Mouse (Mus musculus): ENCODE results near the gene Agtr1a. TPM values are rescaled to one million over a fixed set of nuclear protein-coding genes. Genes with fewer than 3 reads are reported as not detected.

Gene Agtr1a
- polyA plus RNA-seq, 2 experiments, result 8.7 to 10.3 TPM

- DNase-seq (ENCODE audit: low read depth in 3 of 3, low spot score in 3 of 3) (no peak), ATAC-seq (ENCODE audit: insufficient read depth) (no peak)
- peaks cover 0 to 2% of the 10 kb centered on the region in 2 experiments; a peak in 1 of 4 replicates for H3K4me1 ChIP-seq (replicated peaks; ENCODE audit: control insufficient read depth in 2 of 2, insufficient read depth in 2 of 2, low read length in 1 of 2)
- WGBS (ENCODE audit: insufficient replicate concordance), result 59% methylated on average over 13 of the region's 13 CpGs
- H3K4me3 ChIP-seq (ENCODE audit: insufficient read depth in 1 of 2, low read depth in 2 of 2, low read length in 2 of 2), result no peak overlapping the region
- H3K36me3 ChIP-seq (replicated peaks; ENCODE audit: control insufficient read depth, insufficient read depth, low read depth), result no peaks in the 10 kb centered on the region
- H3K9ac ChIP-seq (replicated peaks), result no peak overlapping the region
- no peaks in the 10 kb centered on the region for H3K27me3 ChIP-seq (ENCODE audit: control insufficient read depth, insufficient read depth, low read length)
- TF ChIP-seq EP300 (IDR thresholded peaks at IDR 0.05; ENCODE audit: low read depth), result no peak
- no peak for TF ChIP-seq CTCF (IDR thresholded peaks at IDR 0.05; ENCODE audit: low read depth)
- H3K27ac ChIP-seq, result no peak overlapping the region
- H3K9me3 ChIP-seq (ENCODE audit: control insufficient read depth, low read length), result no peaks in the 10 kb centered on the region
- no peak overlapping the region for H3K4me2 ChIP-seq (ENCODE audit: low read depth)
Observed at GRCm38 (mm10) chr13:30351966-30352365, 15.7 kb downstream of the Agtr1a start.

DNA sequence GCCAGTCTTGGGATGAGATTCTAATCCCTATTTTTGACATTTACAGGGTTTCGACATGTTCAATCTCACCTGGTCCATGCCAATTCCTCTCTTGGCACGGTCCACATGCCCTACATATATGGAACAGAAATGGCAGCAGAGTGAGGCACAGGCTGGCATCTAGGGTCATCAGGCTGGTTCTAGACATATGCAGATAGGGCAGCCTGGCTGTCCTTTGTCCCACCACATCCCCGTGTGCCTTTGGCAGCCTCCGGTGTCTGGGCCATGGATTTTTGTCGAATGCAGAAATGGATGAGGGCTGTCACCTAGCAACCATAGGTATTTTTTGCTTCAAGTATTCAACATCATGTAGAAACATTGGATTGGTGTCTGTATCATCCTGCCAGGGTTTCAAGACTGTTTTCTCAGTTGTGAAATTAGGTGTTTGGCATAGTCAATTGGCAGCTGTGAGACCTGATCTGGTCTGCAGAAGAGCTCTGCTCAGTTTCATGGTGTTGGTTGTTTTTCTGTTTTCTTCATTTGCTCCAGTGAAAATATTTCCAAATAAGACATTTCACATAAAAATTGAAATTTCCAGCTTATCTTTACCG lies 18.8 kb downstream of the Agtr1a start:
- TF ChIP-seq EP300 (IDR thresholded peaks at IDR 0.05; ENCODE audit: low read depth) (no peak), CTCF (IDR thresholded peaks at IDR 0.05; ENCODE audit: low read depth) (no peak)
- DNase-seq (ENCODE audit: low read depth in 3 of 3, low spot score in 3 of 3) (no peak), ATAC-seq (ENCODE audit: insufficient read depth) (no peak)
- H3K4me1 ChIP-seq (replicated peaks; ENCODE audit: control insufficient read depth in 2 of 2, insufficient read depth in 2 of 2, low read length in 1 of 2), result peaks cover 0 to 2% of the 10 kb centered on the region in 2 experiments; a peak in 1 of 4 replicates
- H3K9me3 ChIP-seq (ENCODE audit: control insufficient read depth, low read length), result no peaks in the 10 kb centered on the region
- H3K4me3 ChIP-seq (ENCODE audit: insufficient read depth in 1 of 2, low read depth in 2 of 2, low read length in 2 of 2), result no peak overlapping the region
- no peaks in the 10 kb centered on the region for H3K27me3 ChIP-seq (ENCODE audit: control insufficient read depth, insufficient read depth, low read length)
- WGBS (ENCODE audit: insufficient replicate concordance), result 66% methylated on average over 6 of the region's 6 CpGs
- no peaks in the 10 kb centered on the region for H3K36me3 ChIP-seq (replicated peaks; ENCODE audit: control insufficient read depth, insufficient read depth, low read depth)
- no peak overlapping the region for H3K27ac ChIP-seq
- no peak overlapping the region for H3K4me2 ChIP-seq (ENCODE audit: low read depth)
- no peak overlapping the region for H3K9ac ChIP-seq (replicated peaks)

- no peak for ATAC-seq (ENCODE audit: insufficient read depth)
- Histone ChIP-seq H3K4me3 (ENCODE audit: insufficient read depth in 1 of 2, low read depth in 2 of 2, low read length in 2 of 2) (no peak overlapping the region), H3K27ac (no peak overlapping the region), H3K36me3 (replicated peaks; ENCODE audit: control insufficient read depth, insufficient read depth, low read depth) (no peaks in the 10 kb centered on the region), H3K9ac (replicated peaks) (no peak overlapping the region), H3K4me2 (ENCODE audit: low read depth) (no peak overlapping the region), H3K4me1 (replicated peaks; ENCODE audit: control insufficient read depth in 2 of 2, insufficient read depth in 2 of 2, low read length in 1 of 2) (peaks cover 0 to 7% of the 10 kb centered on the region in 2 experiments; a peak in 1 of 4 replicates), H3K27me3 (ENCODE audit: control insufficient read depth, insufficient read depth, low read length) (no peaks in the 10 kb centered on the region), H3K9me3 (ENCODE audit: control insufficient read depth, low read length) (no peaks in the 10 kb centered on the region)
- TF ChIP-seq EP300 (IDR thresholded peaks at IDR 0.05; ENCODE audit: low read depth) (no peak), CTCF (IDR thresholded peaks at IDR 0.05; ENCODE audit: low read depth) (no peak)
- DNase-seq (ENCODE audit: low read depth in 3 of 3, low spot score in 3 of 3), result no peak
- 55% methylated on average over 2 of the region's 2 CpGs for WGBS (ENCODE audit: insufficient replicate concordance)
Observed at GRCm38 (mm10) chr13:30355979-30356378, 19.7 kb downstream of the Agtr1a start.

DNA sequence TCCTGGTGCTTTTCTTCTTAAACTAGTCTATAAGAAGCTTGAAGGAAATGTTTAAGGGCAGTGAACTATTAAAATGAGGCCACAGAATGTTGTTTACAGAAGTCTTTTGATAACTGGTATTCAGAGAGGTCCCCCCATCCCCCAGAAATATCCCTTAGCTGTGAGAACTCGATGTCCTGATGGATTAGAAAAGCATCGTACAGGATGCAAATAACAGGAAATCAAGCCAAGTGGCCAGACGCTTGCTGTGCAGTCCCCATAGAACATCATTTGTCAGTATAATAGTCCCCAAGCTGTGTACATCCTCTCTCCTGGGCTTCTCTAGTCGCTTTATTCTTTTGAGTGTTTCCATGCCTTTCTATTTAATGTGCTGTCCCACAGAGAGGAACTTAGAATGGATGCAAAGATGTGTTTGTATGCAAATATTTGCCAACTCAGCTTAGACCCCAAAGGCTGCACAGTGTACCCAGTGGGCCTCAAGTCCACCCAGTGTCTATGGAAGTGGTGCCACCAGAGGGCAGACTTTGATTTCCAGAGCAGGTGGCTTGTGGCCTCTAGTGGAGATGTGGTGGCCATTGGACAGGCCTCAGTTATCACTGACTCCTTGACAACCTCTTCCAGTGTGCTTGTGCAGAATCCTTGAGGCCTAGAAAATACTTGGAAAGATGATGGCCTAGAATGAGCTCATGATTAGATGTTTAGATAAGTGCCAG lies 22.4 kb downstream of the Agtr1a start:
- ATAC-seq (ENCODE audit: insufficient read depth), result no peak
- Histone ChIP-seq H3K4me1 (replicated peaks; ENCODE audit: control insufficient read depth in 2 of 2, insufficient read depth in 2 of 2, low read length in 1 of 2) (peaks cover 0 to 8% of the 10 kb centered on the region in 2 experiments; a peak in 1 of 4 replicates), H3K9ac (replicated peaks) (no peak overlapping the region), H3K9me3 (ENCODE audit: control insufficient read depth, low read length) (no peaks in the 10 kb centered on the region), H3K27me3 (ENCODE audit: control insufficient read depth, insufficient read depth, low read length) (no peaks in the 10 kb centered on the region), H3K4me2 (ENCODE audit: low read depth) (no peak overlapping the region), H3K27ac (no peak overlapping the region), H3K36me3 (replicated peaks; ENCODE audit: control insufficient read depth, insufficient read depth, low read depth) (no peaks in the 10 kb centered on the region), H3K4me3 (ENCODE audit: insufficient read depth in 1 of 2, low read depth in 2 of 2, low read length in 2 of 2) (no peak overlapping the region)
- TF ChIP-seq CTCF (IDR thresholded peaks at IDR 0.05; ENCODE audit: low read depth), result peak; percentile 49
- no peak for TF ChIP-seq EP300 (IDR thresholded peaks at IDR 0.05; ENCODE audit: low read depth)
- 39% methylated on average over 4 of the region's 4 CpGs for WGBS (ENCODE audit: insufficient replicate concordance)
- DNase-seq (ENCODE audit: low read depth in 3 of 3, low spot score in 3 of 3), result no peak

DNA sequence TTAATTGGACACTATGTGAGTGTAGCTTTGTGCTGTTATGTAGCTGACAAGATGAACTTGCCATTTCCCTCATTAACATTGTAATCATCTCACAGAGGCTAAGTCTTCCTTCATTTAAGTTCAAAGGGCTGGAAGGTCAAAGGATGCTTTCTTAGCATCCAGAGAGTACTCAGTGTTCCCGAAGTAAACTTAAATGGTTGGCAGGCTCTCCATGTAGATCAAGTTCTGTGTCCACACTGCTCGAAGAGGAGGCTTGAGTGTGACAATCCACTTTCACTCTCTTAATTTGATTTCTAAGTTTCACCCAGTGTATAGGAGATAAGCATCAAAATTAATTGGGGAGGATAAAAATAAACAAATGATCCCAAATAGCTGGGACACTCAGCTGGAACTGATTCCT lies 23.6 kb downstream of the Agtr1a start:
- no peak for ATAC-seq (ENCODE audit: insufficient read depth)
- no peaks in the 10 kb centered on the region for H3K36me3 ChIP-seq (replicated peaks; ENCODE audit: control insufficient read depth, insufficient read depth, low read depth)
- H3K9ac ChIP-seq (replicated peaks), result no peak overlapping the region
- no peak overlapping the region for H3K4me3 ChIP-seq (ENCODE audit: insufficient read depth in 1 of 2, low read depth in 2 of 2, low read length in 2 of 2)
- peaks cover 0 to 10% of the 10 kb centered on the region in 2 experiments; a peak in 1 of 4 replicates for H3K4me1 ChIP-seq (replicated peaks; ENCODE audit: control insufficient read depth in 2 of 2, insufficient read depth in 2 of 2, low read length in 1 of 2)
- TF ChIP-seq EP300 (IDR thresholded peaks at IDR 0.05; ENCODE audit: low read depth), result no peak
- no peak for TF ChIP-seq CTCF (IDR thresholded peaks at IDR 0.05; ENCODE audit: low read depth)
- H3K27me3 ChIP-seq (ENCODE audit: control insufficient read depth, insufficient read depth, low read length), result no peaks in the 10 kb centered on the region
- no peak overlapping the region for H3K4me2 ChIP-seq (ENCODE audit: low read depth)
- H3K27ac ChIP-seq, result no peak overlapping the region
- H3K9me3 ChIP-seq (ENCODE audit: control insufficient read depth, low read length), result no peaks in the 10 kb centered on the region
- DNase-seq (ENCODE audit: low read depth in 3 of 3, low spot score in 3 of 3), result no peak
- WGBS (ENCODE audit: insufficient replicate concordance), result 48% methylated on average over 2 of the region's 2 CpGs
